Mouse (Mus musculus): ENCODE data around the gene Hfe2. TPM values are rescaled to one million over a fixed set of nuclear protein-coding genes. Genes with fewer than 3 reads are reported as not detected.

Gene Hfe2
- total and polyA plus RNA-seq, 2 experiments, result 29.6 to 93.8 TPM

- H3K36me3 ChIP-seq (ENCODE audit: control insufficient read depth, insufficient read depth, low read length), result no peaks in the 10 kb centered on the region
- DNase-seq (ENCODE audit: extremely low read depth, low read depth, low spot score), result peak; percentile 62
- no peaks in the 10 kb centered on the region for H3K79me2 ChIP-seq (ENCODE audit: control insufficient read depth, insufficient read depth, low read length)
- no peak overlapping the region for H3K27ac ChIP-seq (replicated peaks; ENCODE audit: insufficient read depth, low read depth, low read length)
- H3K4me1 ChIP-seq (ENCODE audit: control insufficient read depth, insufficient read depth, low read length), result peaks cover 14% of the 10 kb centered on the region
- TF ChIP-seq CTCF (IDR thresholded peaks at IDR 0.05; ENCODE audit: low read depth, low read length) (peak; percentile 44; the same call in 1 of the 2 replicates), POLR2A (IDR thresholded peaks at IDR 0.05; ENCODE audit: extremely low read depth, insufficient read depth, low read length) (no peak)
- H3K27me3 ChIP-seq (ENCODE audit: control insufficient read depth, insufficient read depth, low read length), result no peaks in the 10 kb centered on the region
- no peak overlapping the region for H3K9ac ChIP-seq (ENCODE audit: low read depth, low read length)
- 20% methylated on average over 8 of the region's 8 CpGs for WGBS
- no peak overlapping the region for H3K4me3 ChIP-seq (ENCODE audit: insufficient read depth, low read depth, low read length)
Observed at GRCm38 (mm10) chr3:96551203-96551602, 26.2 kb downstream of the Hfe2 start.

GRCm38 (mm10) chr3:96551890-96552289 is 26.9 kb downstream of the Hfe2 start:
- H3K79me2 ChIP-seq (ENCODE audit: control insufficient read depth, insufficient read depth, low read length), result no peaks in the 10 kb centered on the region
- no peaks in the 10 kb centered on the region for H3K27me3 ChIP-seq (ENCODE audit: control insufficient read depth, insufficient read depth, low read length)
- DNase-seq (ENCODE audit: extremely low read depth, low read depth, low spot score), result no peak
- WGBS, result 65% methylated on average over 7 of the region's 7 CpGs
- H3K9ac ChIP-seq (ENCODE audit: low read depth, low read length), result no peak overlapping the region
- H3K27ac ChIP-seq (replicated peaks; ENCODE audit: insufficient read depth, low read depth, low read length), result no peak overlapping the region
- no peaks in the 10 kb centered on the region for H3K36me3 ChIP-seq (ENCODE audit: control insufficient read depth, insufficient read depth, low read length)
- TF ChIP-seq POLR2A (IDR thresholded peaks at IDR 0.05; ENCODE audit: extremely low read depth, insufficient read depth, low read length), result no peak
- no peak for TF ChIP-seq CTCF (IDR thresholded peaks at IDR 0.05; ENCODE audit: low read depth, low read length)
- H3K4me1 ChIP-seq (ENCODE audit: control insufficient read depth, insufficient read depth, low read length), result peaks cover 14% of the 10 kb centered on the region
- no peak overlapping the region for H3K4me3 ChIP-seq (ENCODE audit: insufficient read depth, low read depth, low read length)

GRCm38 (mm10) chr3:96553601-96554000 is 28.6 kb downstream of the Hfe2 start:
- H3K79me2 ChIP-seq (ENCODE audit: control insufficient read depth, insufficient read depth, low read length), result no peaks in the 10 kb centered on the region; the same call in 1 of the 2 replicates
- TF ChIP-seq CTCF (IDR thresholded peaks at IDR 0.05; ENCODE audit: low read depth, low read length) (no peak), POLR2A (IDR thresholded peaks at IDR 0.05; ENCODE audit: extremely low read depth, insufficient read depth, low read length) (no peak)
- DNase-seq (ENCODE audit: extremely low read depth, low read depth, low spot score), result no peak
- H3K4me3 ChIP-seq (ENCODE audit: insufficient read depth, low read depth, low read length), result no peak overlapping the region
- H3K9ac ChIP-seq (ENCODE audit: low read depth, low read length), result no peak overlapping the region
- WGBS, result 80% methylated on average over 6 of the region's 6 CpGs
- H3K27me3 ChIP-seq (ENCODE audit: control insufficient read depth, insufficient read depth, low read length), result no peaks in the 10 kb centered on the region
- H3K4me1 ChIP-seq (ENCODE audit: control insufficient read depth, insufficient read depth, low read length), result peaks cover 11% of the 10 kb centered on the region
- no peak overlapping the region for H3K27ac ChIP-seq (replicated peaks; ENCODE audit: insufficient read depth, low read depth, low read length)
- peaks cover under 1% of the 10 kb centered on the region; the same call in 1 of the 2 replicates for H3K36me3 ChIP-seq (ENCODE audit: control insufficient read depth, insufficient read depth, low read length)

GRCm38 (mm10) chr3:96554251-96554650 is 29.3 kb downstream of the Hfe2 start:
- TF ChIP-seq CTCF (IDR thresholded peaks at IDR 0.05; ENCODE audit: low read depth, low read length) (no peak), POLR2A (IDR thresholded peaks at IDR 0.05; ENCODE audit: extremely low read depth, insufficient read depth, low read length) (no peak)
- DNase-seq (ENCODE audit: extremely low read depth, low read depth, low spot score), result no peak
- Histone ChIP-seq H3K9ac (ENCODE audit: low read depth, low read length) (no peak overlapping the region), H3K4me3 (ENCODE audit: insufficient read depth, low read depth, low read length) (no peak overlapping the region), H3K27me3 (ENCODE audit: control insufficient read depth, insufficient read depth, low read length) (no peaks in the 10 kb centered on the region), H3K27ac (replicated peaks; ENCODE audit: insufficient read depth, low read depth, low read length) (no peak overlapping the region), H3K4me1 (ENCODE audit: control insufficient read depth, insufficient read depth, low read length) (peaks cover 11% of the 10 kb centered on the region), H3K79me2 (ENCODE audit: control insufficient read depth, insufficient read depth, low read length) (no peaks in the 10 kb centered on the region; the same call in 1 of the 2 replicates), H3K36me3 (ENCODE audit: control insufficient read depth, insufficient read depth, low read length) (peaks cover 7% of the 10 kb centered on the region)
- 66% methylated on average over 6 of the region's 6 CpGs for WGBS

- peaks cover 15% of the 10 kb centered on the region for H3K36me3 ChIP-seq (ENCODE audit: control insufficient read depth, insufficient read depth, low read length)
- no peak for TF ChIP-seq CTCF (IDR thresholded peaks at IDR 0.05; ENCODE audit: low read depth, low read length)
- no peak for TF ChIP-seq POLR2A (IDR thresholded peaks at IDR 0.05; ENCODE audit: extremely low read depth, insufficient read depth, low read length)
- 9% methylated on average over 12 of the region's 12 CpGs for WGBS
- H3K79me2 ChIP-seq (ENCODE audit: control insufficient read depth, insufficient read depth, low read length), result peaks cover 3% of the 10 kb centered on the region; the same call in 1 of the 2 replicates
- H3K27me3 ChIP-seq (ENCODE audit: control insufficient read depth, insufficient read depth, low read length), result no peaks in the 10 kb centered on the region
- H3K9ac ChIP-seq (ENCODE audit: low read depth, low read length), result peak overlapping the region; percentile 37; the same call in 1 of the 2 replicates
- peak; percentile 96 for DNase-seq (ENCODE audit: extremely low read depth, low read depth, low spot score)
- peaks cover 13% of the 10 kb centered on the region for H3K4me1 ChIP-seq (ENCODE audit: control insufficient read depth, insufficient read depth, low read length)
- no peak overlapping the region for H3K4me3 ChIP-seq (ENCODE audit: insufficient read depth, low read depth, low read length)
- peak overlapping the region; percentile 76 for H3K27ac ChIP-seq (replicated peaks; ENCODE audit: insufficient read depth, low read depth, low read length)
Observed at GRCm38 (mm10) chr3:96555041-96555596, 30.1 kb downstream of the Hfe2 start.

- H3K4me1 ChIP-seq (ENCODE audit: control insufficient read depth, insufficient read depth, low read length), result peaks cover 15% of the 10 kb centered on the region
- H3K4me3 ChIP-seq (ENCODE audit: insufficient read depth, low read depth, low read length), result no peak overlapping the region
- H3K9ac ChIP-seq (ENCODE audit: low read depth, low read length), result peak overlapping the region; percentile 37; the same call in 1 of the 2 replicates
- TF ChIP-seq CTCF (IDR thresholded peaks at IDR 0.05; ENCODE audit: low read depth, low read length), result no peak
- no peak for TF ChIP-seq POLR2A (IDR thresholded peaks at IDR 0.05; ENCODE audit: extremely low read depth, insufficient read depth, low read length)
- DNase-seq (ENCODE audit: extremely low read depth, low read depth, low spot score), result no peak
- peak overlapping the region; percentile 70 for H3K27ac ChIP-seq (replicated peaks; ENCODE audit: insufficient read depth, low read depth, low read length)
- H3K36me3 ChIP-seq (ENCODE audit: control insufficient read depth, insufficient read depth, low read length), result peaks cover 25% of the 10 kb centered on the region
- peaks cover 3% of the 10 kb centered on the region; the same call in 1 of the 2 replicates for H3K79me2 ChIP-seq (ENCODE audit: control insufficient read depth, insufficient read depth, low read length)
- no peaks in the 10 kb centered on the region for H3K27me3 ChIP-seq (ENCODE audit: control insufficient read depth, insufficient read depth, low read length)
- WGBS, result 56% methylated on average over 15 of the region's 15 CpGs
Observed at GRCm38 (mm10) chr3:96555999-96556614, 31.1 kb downstream of the Hfe2 start.

Measured in liver, adult 2 months (tissue).